Comparison of ENCODE assay signal across 8 mouse cellular contexts in genomic region chr7:140881696-140882468, GRCm38 (mm10). TPM values are rescaled to one million over a fixed set of nuclear protein-coding genes. Genes with fewer than 3 reads are reported as not detected.
DNase-seq lines count a peak whose midpoint lies in the region; ATAC-seq lines count a peak whose summit lies in the region.

Gene Psmd13 (plus strand): TSS chr7:140881968.
Gene Sirt3 (minus strand): TSS chr7:140882309.

- H3K4me1 ChIP-seq in hindbrain, embryonic 12.5 days: peaks cover 16% of the 10 kb centered on the region

- H3K36me3 ChIP-seq in hindbrain, embryonic 12.5 days: peaks cover 20% of the 10 kb centered on the region

- H3K27ac ChIP-seq in hindbrain, embryonic 12.5 days: peak within 1 kb of the TSS; percentile 79

- peak; percentile 96 for DNase-seq in Muller cell, postnatal 12 days (ENCODE audit: inconsistent ontology term)
- peak; percentile 92 for DNase-seq in cerebellum, adult 9-11 months
- peak; percentile 91 to 94 for DNase-seq in frontal cortex, postnatal 10 days (ENCODE audit: low spot score in 2 of 2)
- DNase-seq in layer of hippocampus, postnatal 14 days (ENCODE audit: low spot score in 2 of 2): peak; percentile 93 to 95
- DNase-seq in lung, postnatal 14 days: peak; percentile 96
- DNase-seq in retina, adult 2 months (ENCODE audit: low read depth, low spot score): peak; percentile 83
- DNase-seq in thymus, postnatal 36 days: peak; percentile 91 to 93

- H3K9ac ChIP-seq in hindbrain, embryonic 12.5 days: peak within 1 kb of the TSS; percentile 84

- H3K27me3 ChIP-seq in hindbrain, embryonic 12.5 days: no peaks in the 10 kb centered on the region

- WGBS in hindbrain, embryonic 12.5 days: under 1% methylated on average over 59 of the region's 59 CpGs

- ATAC-seq in hindbrain, embryonic 12.5 days (ENCODE audit: low FRiP score): peak; percentile 96

- peak within 1 kb of the TSS; percentile 76 for H3K4me3 ChIP-seq in hindbrain, embryonic 12.5 days

- H3K9me3 ChIP-seq in hindbrain, embryonic 12.5 days (replicated peaks): no peaks in the 10 kb centered on the region

- peak within 1 kb of the TSS; percentile 69 for H3K4me2 ChIP-seq in hindbrain, embryonic 12.5 days (replicated peaks)

RNA-seq across cellular contexts. Expression of gene Psmd13, which starts in this region (rescaled TPM):
- 279 and 282 TPM in 2 replicates for polyA plus RNA-seq in hindbrain, embryonic 12.5 days (2016; fragmentation: Nextera tagmentation; extraction: Ambion mirVana)
- 100 to 1,000 TPM; 131 to 135 TPM for total RNA-seq in layer of hippocampus, postnatal 14 days (2021)

RNA-seq across cellular contexts. Expression of gene Sirt3, which starts in this region (rescaled TPM):
- 25.8 and 27.1 TPM in 2 replicates for polyA plus RNA-seq in hindbrain, embryonic 12.5 days (2016; fragmentation: Nextera tagmentation; extraction: Ambion mirVana)
- 10 to 100 TPM; 60.2 to 65.6 TPM for total RNA-seq in layer of hippocampus, postnatal 14 days (2021)

Comparison
In these comparisons a context has a peak if more than half of its experiments do, and no peak if none do; other contexts are left out.
1. Peak in every context shown above with its lines: DNase-seq, ATAC-seq, H3K4me3 ChIP-seq and H3K27ac ChIP-seq.